Mouse (Mus musculus): ENCODE data around the gene Gm17018. TPM values are rescaled to one million over a fixed set of nuclear protein-coding genes. Genes with fewer than 3 reads are reported as not detected.
A peak's percentile ranks its signal among the peaks of the same experiment; 100 is the strongest.

The Gm17018 gene
- polyA plus RNA-seq, 1 experiment, result 27.3 TPM

DNA sequence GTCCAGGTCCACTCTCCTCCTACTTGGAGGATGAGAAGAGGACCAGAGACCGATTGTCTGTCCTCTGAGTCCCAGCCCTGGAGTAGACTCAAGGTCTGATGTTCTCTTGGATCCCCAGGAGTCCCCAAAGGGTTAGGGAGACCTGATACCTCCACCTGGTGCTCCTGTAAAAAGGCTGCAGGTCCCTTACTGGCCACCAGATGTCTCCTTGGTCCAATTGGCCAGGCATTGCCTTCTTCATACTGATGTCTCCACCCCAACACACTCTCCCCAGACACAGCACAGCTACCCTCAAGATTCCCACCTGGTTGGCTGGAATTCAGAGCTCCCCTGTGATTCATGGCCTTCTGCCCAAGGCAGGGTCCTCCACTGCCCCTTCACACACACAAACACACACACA is 22.9 kb upstream of the Gm17018 start:
- H3K27me3 ChIP-seq (ENCODE audit: control insufficient read depth, insufficient read depth, insufficient read length), result peaks cover 8% of the 10 kb centered on the region
- TF ChIP-seq TCF12 (IDR thresholded peaks at IDR 0.05; ENCODE audit: insufficient read depth, poor library complexity, severe bottlenecking), result no peak
- TF ChIP-seq POLR2A (IDR thresholded peaks at IDR 0.05; ENCODE audit: insufficient read length, low read depth), result no peak

DNA sequence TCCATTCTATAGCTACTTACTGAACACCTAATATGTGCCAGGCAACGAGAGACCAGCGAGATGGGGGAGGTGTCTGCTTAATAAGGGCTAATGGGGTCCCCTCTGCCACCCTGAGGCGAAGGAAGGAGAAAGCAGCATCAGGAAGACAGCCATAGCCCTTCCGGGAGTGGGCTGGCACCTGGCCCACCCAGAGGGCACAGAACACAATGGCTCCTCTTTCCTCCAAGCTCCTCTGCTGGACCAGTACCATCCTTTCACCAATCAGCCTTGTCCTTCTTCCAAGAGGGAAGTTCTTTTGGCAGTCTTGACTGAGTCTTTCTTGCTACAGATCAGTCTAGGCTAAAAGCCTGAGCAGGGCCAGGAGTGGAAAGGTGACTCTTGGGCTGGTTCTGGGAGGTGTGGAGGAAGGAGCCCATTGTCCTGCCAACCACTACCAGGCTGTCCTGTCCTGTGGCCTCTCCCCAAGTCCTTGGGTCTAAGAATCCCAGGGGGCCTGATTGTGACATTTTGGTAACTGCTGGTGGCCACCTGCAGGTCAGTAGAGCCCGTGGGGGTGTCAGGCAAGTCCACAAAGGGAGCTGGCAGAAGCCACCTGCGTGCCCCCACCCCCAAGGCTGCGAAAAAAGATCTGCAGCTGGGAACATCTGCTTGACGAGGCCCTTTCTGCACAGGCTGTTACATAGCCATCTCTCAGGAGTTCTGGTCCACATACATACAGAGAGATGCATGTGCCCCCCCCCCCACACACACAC is 19.6 kb upstream of the Gm17018 start:
- H3K4me3 ChIP-seq, result no peak overlapping the region
- no peaks in the 10 kb centered on the region for H3K79me2 ChIP-seq (ENCODE audit: control insufficient read depth, insufficient read depth)
- H3K27me3 ChIP-seq (ENCODE audit: control insufficient read depth, insufficient read depth, insufficient read length), result peaks cover 18% of the 10 kb centered on the region
- H3K4me2 ChIP-seq (ENCODE audit: low read depth), result peak overlapping the region; percentile 45
- TF ChIP-seq SRF (IDR thresholded peaks at IDR 0.05; ENCODE audit: control insufficient read depth, insufficient read length, low read depth), result no peak
- no peak for TF ChIP-seq USF1 (IDR thresholded peaks at IDR 0.05; ENCODE audit: low read depth)
- no peak for TF ChIP-seq POLR2AphosphoS2 (IDR thresholded peaks at IDR 0.05; ENCODE audit: insufficient read length, low read depth)
- TF ChIP-seq POLR2A (IDR thresholded peaks at IDR 0.05; ENCODE audit: insufficient read length, low read depth), result no peak
- TF ChIP-seq MYOD1 (IDR thresholded peaks at IDR 0.05; ENCODE audit: control insufficient read depth in 1 of 3, insufficient read length in 2 of 3, low read depth in 2 of 3), result no peak
- TF ChIP-seq REST (IDR thresholded peaks at IDR 0.05; ENCODE audit: insufficient read depth, insufficient read length), result no peak
- no peak for TF ChIP-seq MYOG (IDR thresholded peaks at IDR 0.05; ENCODE audit: control insufficient read depth in 1 of 3, insufficient read depth in 1 of 3, insufficient read length in 2 of 3, low read depth in 2 of 3)
- no peak for TF ChIP-seq MAX (IDR thresholded peaks at IDR 0.05; ENCODE audit: low read depth)
- TF ChIP-seq CEBPB (IDR thresholded peaks at IDR 0.05; ENCODE audit: insufficient read depth, poor library complexity, severe bottlenecking), result no peak
- no peak for TF ChIP-seq TCF3 (IDR thresholded peaks at IDR 0.05; ENCODE audit: insufficient read length, low read depth)
- no peak for TF ChIP-seq E2F4 (IDR thresholded peaks at IDR 0.05; ENCODE audit: insufficient read depth)
- TF ChIP-seq TCF12 (IDR thresholded peaks at IDR 0.05; ENCODE audit: insufficient read depth, poor library complexity, severe bottlenecking), result no peak
- H3ac ChIP-seq (ENCODE audit: control insufficient read depth, insufficient read length), result no peak overlapping the region
- no peaks in the 10 kb centered on the region for H3K36me3 ChIP-seq (ENCODE audit: control insufficient read depth, insufficient read depth)

More for the DNA sequence above, 22.9 kb upstream of the Gm17018 start:
- Histone ChIP-seq H3K36me3 (ENCODE audit: control insufficient read depth, insufficient read depth) (no peaks in the 10 kb centered on the region), H3K4me2 (ENCODE audit: low read depth) (no peak overlapping the region), H3K4me3 (no peak overlapping the region), H3ac (ENCODE audit: control insufficient read depth, insufficient read length) (no peak overlapping the region), H3K79me2 (ENCODE audit: control insufficient read depth, insufficient read depth) (no peaks in the 10 kb centered on the region)

DNA sequence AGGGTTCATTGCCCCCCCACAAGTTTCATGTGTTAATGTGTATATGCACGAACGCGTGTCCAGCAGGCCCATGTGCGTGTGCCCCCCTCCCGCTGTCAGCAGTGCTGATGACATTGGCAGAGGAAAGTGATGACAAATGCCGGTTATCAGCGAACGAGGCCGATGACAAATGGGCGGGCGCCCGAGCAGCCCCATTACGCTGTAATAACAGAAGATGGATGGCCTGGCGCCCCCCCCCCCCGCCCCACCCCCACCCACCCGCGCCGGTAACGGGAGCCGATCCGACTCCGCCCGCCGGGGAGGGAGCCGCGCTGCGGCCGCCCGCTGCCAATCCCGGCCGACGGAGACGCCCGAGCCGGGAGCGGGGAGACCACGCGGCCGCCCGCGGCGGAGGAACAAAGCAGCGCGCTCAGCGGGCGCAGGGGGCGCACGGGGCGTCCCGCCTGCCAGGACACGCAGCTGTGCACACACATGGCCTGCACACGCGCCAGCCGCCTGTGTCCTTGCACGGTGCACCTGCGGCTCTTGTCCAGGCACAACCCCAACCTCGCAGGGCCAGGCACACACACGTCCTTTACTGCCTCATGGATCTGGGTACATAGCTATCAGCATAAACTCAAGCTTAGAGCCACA is 18.9 kb upstream of the Gm17018 start:
- peak overlapping the region; percentile 50 for H3K4me2 ChIP-seq (ENCODE audit: low read depth)
- H3K79me2 ChIP-seq (ENCODE audit: control insufficient read depth, insufficient read depth), result no peaks in the 10 kb centered on the region
- peaks cover 18% of the 10 kb centered on the region for H3K27me3 ChIP-seq (ENCODE audit: control insufficient read depth, insufficient read depth, insufficient read length)
- peak; percentile 71 for TF ChIP-seq TCF3 (IDR thresholded peaks at IDR 0.05; ENCODE audit: insufficient read length, low read depth)
- TF ChIP-seq USF1 (IDR thresholded peaks at IDR 0.05; ENCODE audit: low read depth), result no peak
- peak in 2 of 3 experiments; percentile 66 to 75 for TF ChIP-seq MYOD1 (IDR thresholded peaks at IDR 0.05; ENCODE audit: control insufficient read depth in 1 of 3, insufficient read length in 2 of 3, low read depth in 2 of 3)
- peak in 2 of 3 experiments; percentile 78 to 91 for TF ChIP-seq MYOG (IDR thresholded peaks at IDR 0.05; ENCODE audit: control insufficient read depth in 1 of 3, insufficient read depth in 1 of 3, insufficient read length in 2 of 3, low read depth in 2 of 3)
- no peak for TF ChIP-seq MAX (IDR thresholded peaks at IDR 0.05; ENCODE audit: low read depth)
- no peaks in the 10 kb centered on the region for H3K36me3 ChIP-seq (ENCODE audit: control insufficient read depth, insufficient read depth)
- H3ac ChIP-seq (ENCODE audit: control insufficient read depth, insufficient read length), result no peak overlapping the region
- H3K4me3 ChIP-seq, result no peak overlapping the region

DNA sequence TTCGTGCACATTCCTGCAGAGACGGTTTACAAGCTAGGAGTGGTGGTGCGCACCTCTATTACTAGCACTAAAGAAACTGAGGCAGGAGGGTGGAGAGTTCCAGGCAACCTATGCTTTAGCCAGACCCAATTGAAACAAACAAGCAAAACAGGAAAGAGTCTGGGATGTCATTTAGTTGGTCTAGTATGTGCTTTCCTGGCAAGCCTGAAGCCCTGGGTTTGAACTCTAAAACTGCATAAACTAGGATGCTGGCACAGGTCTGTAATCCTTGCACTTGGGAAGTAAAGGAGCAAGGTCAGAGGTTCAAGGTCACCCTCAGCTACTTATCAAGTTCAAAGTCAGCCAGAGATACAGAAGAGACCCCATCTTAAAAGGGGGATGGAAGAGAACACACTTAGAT is 18.4 kb upstream of the Gm17018 start:
- TF ChIP-seq MYOG (IDR thresholded peaks at IDR 0.05; ENCODE audit: control insufficient read depth in 1 of 3, insufficient read depth in 1 of 3, insufficient read length in 2 of 3, low read depth in 2 of 3) (no peak), TCF12 (IDR thresholded peaks at IDR 0.05; ENCODE audit: insufficient read depth, poor library complexity, severe bottlenecking) (no peak), MAX (IDR thresholded peaks at IDR 0.05; ENCODE audit: low read depth) (no peak), USF1 (IDR thresholded peaks at IDR 0.05; ENCODE audit: low read depth) (no peak), TCF3 (IDR thresholded peaks at IDR 0.05; ENCODE audit: insufficient read length, low read depth) (no peak), SRF (IDR thresholded peaks at IDR 0.05; ENCODE audit: control insufficient read depth, insufficient read length, low read depth) (no peak), MYOD1 (IDR thresholded peaks at IDR 0.05; ENCODE audit: control insufficient read depth in 1 of 3, insufficient read length in 2 of 3, low read depth in 2 of 3) (no peak), POLR2AphosphoS2 (IDR thresholded peaks at IDR 0.05; ENCODE audit: insufficient read length, low read depth) (no peak), REST (IDR thresholded peaks at IDR 0.05; ENCODE audit: insufficient read depth, insufficient read length) (no peak), CEBPB (IDR thresholded peaks at IDR 0.05; ENCODE audit: insufficient read depth, poor library complexity, severe bottlenecking) (no peak), POLR2A (IDR thresholded peaks at IDR 0.05; ENCODE audit: insufficient read length, low read depth) (no peak), E2F4 (IDR thresholded peaks at IDR 0.05; ENCODE audit: insufficient read depth) (no peak)
- no peak overlapping the region for H3K4me3 ChIP-seq
- peaks cover 18% of the 10 kb centered on the region for H3K27me3 ChIP-seq (ENCODE audit: control insufficient read depth, insufficient read depth, insufficient read length)

More for the DNA sequence above, 18.4 kb upstream of the Gm17018 start:
- Histone ChIP-seq H3ac (ENCODE audit: control insufficient read depth, insufficient read length) (no peak overlapping the region), H3K36me3 (ENCODE audit: control insufficient read depth, insufficient read depth) (no peaks in the 10 kb centered on the region), H3K79me2 (ENCODE audit: control insufficient read depth, insufficient read depth) (no peaks in the 10 kb centered on the region), H3K4me2 (ENCODE audit: low read depth) (peak overlapping the region; percentile 50)

All from myocyte (in vitro differentiated cells).